Mouse (Mus musculus): ENCODE results near the gene Cerk.

GRCm38 (mm10) chr15:86105345-86105697, 80.6 kb downstream of the Cerk start:
- TF ChIP-seq CTCF (IDR thresholded peaks at IDR 0.05; ENCODE audit: insufficient read depth, low read length) = no peak
- no peak for TF ChIP-seq POLR2A (IDR thresholded peaks at IDR 0.05; ENCODE audit: borderline replicate concordance, extremely low read depth, low read depth, low read length)

Measured in lung, adult 2 months (tissue).